Comparison of ENCODE assay signal across 8 mouse cellular contexts in genomic region chr9:37420676-37421075, GRCm38 (mm10). TPM values are rescaled to one million over a fixed set of nuclear protein-coding genes. Genes with fewer than 3 reads are reported as not detected.
A peak's percentile ranks its signal among the peaks of the same experiment; 100 is the strongest.
DNase-seq lines count a peak whose midpoint lies in the region; ATAC-seq and TF ChIP-seq lines count a peak whose summit lies in the region.

No protein-coding gene starts in this region.

- TF ChIP-seq POLR2A in myocyte (IDR thresholded peaks at IDR 0.05; ENCODE audit: insufficient read length, low read depth): no peak

- under 1% methylated on average over 27 of the region's 27 CpGs for WGBS in embryonic facial prominence, embryonic 14.5 days
- WGBS in heart, embryonic 12.5 days: under 1% methylated on average over 27 of the region's 27 CpGs
- under 1% methylated on average over 27 of the region's 27 CpGs for WGBS in kidney, embryonic 15.5 days
- WGBS in liver, embryonic 11.5 days: 0% methylated on average over 27 of the region's 27 CpGs
- WGBS in stomach, embryonic 14.5 days: under 1% methylated on average over 27 of the region's 27 CpGs

- H3K27ac ChIP-seq in embryonic facial prominence, embryonic 14.5 days (replicated peaks; ENCODE audit: low read depth, low read length): no peak overlapping the region
- H3K27ac ChIP-seq in heart, embryonic 12.5 days (ENCODE audit: poor library complexity, severe bottlenecking): no peak overlapping the region
- H3K27ac ChIP-seq in kidney, embryonic 15.5 days: no peak overlapping the region
- H3K27ac ChIP-seq in liver, embryonic 11.5 days (ENCODE audit: low read depth, low read length): no peak overlapping the region
- no peak overlapping the region for H3K27ac ChIP-seq in stomach, embryonic 14.5 days (ENCODE audit: low read length)

- peak; percentile 92 for ATAC-seq in embryonic facial prominence, embryonic 14.5 days (ENCODE audit: low read depth)
- peak; percentile 89 for ATAC-seq in heart, embryonic 12.5 days (ENCODE audit: insufficient number of reproducible peaks, low FRiP score)
- peak; percentile 94 for ATAC-seq in kidney, embryonic 15.5 days (replicated peaks; ENCODE audit: low FRiP score)
- ATAC-seq in liver, embryonic 11.5 days (replicated peaks; ENCODE audit: low FRiP score): peak; percentile 89
- ATAC-seq in stomach, embryonic 14.5 days (ENCODE audit: insufficient number of reproducible peaks, insufficient read depth, low FRiP score, low read depth): peak; percentile 92

- DNase-seq in B cell, adult 2 months: peak; percentile 80 to 82
- DNase-seq in adrenal gland, postnatal 36 days: peak; percentile 88 to 93
- peak; percentile 94 for DNase-seq in embryonic facial prominence, embryonic 14.5 days (ENCODE audit: low spot score)
- DNase-seq in liver, embryonic 11.5 days (ENCODE audit: low spot score): peak; percentile 84

- no peaks in the 10 kb centered on the region for H3K9me3 ChIP-seq in embryonic facial prominence, embryonic 14.5 days (ENCODE audit: control insufficient read depth, low read length)
- H3K9me3 ChIP-seq in heart, embryonic 12.5 days (replicated peaks): no peaks in the 10 kb centered on the region
- H3K9me3 ChIP-seq in kidney, embryonic 15.5 days (replicated peaks): no peaks in the 10 kb centered on the region
- no peaks in the 10 kb centered on the region for H3K9me3 ChIP-seq in liver, embryonic 11.5 days (ENCODE audit: control insufficient read depth, low read length)
- H3K9me3 ChIP-seq in stomach, embryonic 14.5 days (ENCODE audit: control insufficient read depth, low read depth, low read length): no peaks in the 10 kb centered on the region

- H3K79me2 ChIP-seq in myocyte (ENCODE audit: control insufficient read depth, insufficient read depth): no peaks in the 10 kb centered on the region

- peaks cover 7% of the 10 kb centered on the region; the same call in 1 of the 2 replicates for H3K4me1 ChIP-seq in embryonic facial prominence, embryonic 14.5 days (ENCODE audit: control insufficient read depth, insufficient read depth, low read length)
- H3K4me1 ChIP-seq in heart, embryonic 12.5 days (replicated peaks): peaks cover 16% of the 10 kb centered on the region; the same call in 1 of the 2 replicates
- H3K4me1 ChIP-seq in kidney, embryonic 15.5 days: peaks cover 11% of the 10 kb centered on the region
- peaks cover 6% of the 10 kb centered on the region; the same call in 1 of the 2 replicates for H3K4me1 ChIP-seq in liver, embryonic 11.5 days (replicated peaks; ENCODE audit: control insufficient read depth, insufficient read depth, low read length)
- no peaks in the 10 kb centered on the region for H3K4me1 ChIP-seq in stomach, embryonic 14.5 days (ENCODE audit: control insufficient read depth, insufficient read depth, low read length)

- H3K4me2 ChIP-seq in embryonic facial prominence, embryonic 14.5 days (ENCODE audit: low read depth, low read length): peak overlapping the region; percentile 57
- H3K4me2 ChIP-seq in heart, embryonic 12.5 days: peak overlapping the region; percentile 68
- H3K4me2 ChIP-seq in kidney, embryonic 15.5 days: peak overlapping the region; percentile 62
- H3K4me2 ChIP-seq in liver, embryonic 11.5 days: peak overlapping the region; percentile 74
- H3K4me2 ChIP-seq in myocyte (ENCODE audit: low read depth): peak overlapping the region; percentile 52
- H3K4me2 ChIP-seq in stomach, embryonic 14.5 days (replicated peaks; ENCODE audit: low read depth, low read length): peak overlapping the region; percentile 58

- H3ac ChIP-seq in myocyte (ENCODE audit: control insufficient read depth, insufficient read length): no peak overlapping the region

- peak overlapping the region; percentile 33 for H3K4me3 ChIP-seq in embryonic facial prominence, embryonic 14.5 days (ENCODE audit: low read depth, low read length)
- peak overlapping the region; percentile 36 for H3K4me3 ChIP-seq in heart, embryonic 12.5 days
- H3K4me3 ChIP-seq in kidney, embryonic 15.5 days (replicated peaks): peak overlapping the region; percentile 35
- H3K4me3 ChIP-seq in liver, embryonic 11.5 days (ENCODE audit: low read depth, low read length): peak overlapping the region; percentile 38
- H3K4me3 ChIP-seq in myocyte: no peak overlapping the region
- H3K4me3 ChIP-seq in stomach, embryonic 14.5 days (ENCODE audit: low read depth, low read length): peak overlapping the region; percentile 24

- 0 out of 2 replicates have a peak, but pooled peaks cover 10% of the 10 kb centered on the region for H3K27me3 ChIP-seq in embryonic facial prominence, embryonic 14.5 days (replicated peaks; ENCODE audit: control insufficient read depth, insufficient read depth, low read length)
- 0 out of 2 replicates have a peak, but pooled peaks cover 7% of the 10 kb centered on the region for H3K27me3 ChIP-seq in heart, embryonic 12.5 days (replicated peaks)
- peaks cover 34% of the 10 kb centered on the region for H3K27me3 ChIP-seq in kidney, embryonic 15.5 days
- H3K27me3 ChIP-seq in liver, embryonic 11.5 days (replicated peaks; ENCODE audit: control insufficient read depth, insufficient read depth, low read length): peaks cover 23% of the 10 kb centered on the region
- H3K27me3 ChIP-seq in myocyte (ENCODE audit: control insufficient read depth, insufficient read depth, insufficient read length): peaks cover 8% of the 10 kb centered on the region
- no peaks in the 10 kb centered on the region for H3K27me3 ChIP-seq in stomach, embryonic 14.5 days (ENCODE audit: control insufficient read depth, insufficient read depth, low read length)

- H3K36me3 ChIP-seq in embryonic facial prominence, embryonic 14.5 days (ENCODE audit: control insufficient read depth, insufficient read depth, low read length): no peaks in the 10 kb centered on the region
- no peaks in the 10 kb centered on the region for H3K36me3 ChIP-seq in heart, embryonic 12.5 days
- no peaks in the 10 kb centered on the region for H3K36me3 ChIP-seq in kidney, embryonic 15.5 days
- no peaks in the 10 kb centered on the region for H3K36me3 ChIP-seq in liver, embryonic 11.5 days (ENCODE audit: control insufficient read depth, insufficient read depth, low read length)
- no peaks in the 10 kb centered on the region for H3K36me3 ChIP-seq in myocyte (ENCODE audit: control insufficient read depth, insufficient read depth)
- H3K36me3 ChIP-seq in stomach, embryonic 14.5 days (ENCODE audit: control insufficient read depth, insufficient read depth, low read length): no peaks in the 10 kb centered on the region

- peak overlapping the region; percentile 50; the same call in 1 of the 2 replicates for H3K9ac ChIP-seq in embryonic facial prominence, embryonic 14.5 days (ENCODE audit: low read depth, low read length)
- peak overlapping the region; percentile 33; the same call in 1 of the 2 replicates for H3K9ac ChIP-seq in heart, embryonic 12.5 days
- H3K9ac ChIP-seq in kidney, embryonic 15.5 days: 0 out of 2 replicates have a peak overlapping the region, but pooled peaks have one; percentile 41
- no peak overlapping the region for H3K9ac ChIP-seq in liver, embryonic 11.5 days (ENCODE audit: low read depth, low read length)
- no peak overlapping the region for H3K9ac ChIP-seq in stomach, embryonic 14.5 days (replicated peaks; ENCODE audit: low read depth, low read length)

TF ChIP-seq in myocyte, 11 proteins besides CTCF, POLR2A, EP300 and RAD21 (continues in another document):
- TF ChIP-seq TCF12 (IDR thresholded peaks at IDR 0.05; ENCODE audit: insufficient read depth, poor library complexity, severe bottlenecking): no peak
- no peak for TF ChIP-seq MYOD1 (IDR thresholded peaks at IDR 0.05; ENCODE audit: control insufficient read depth in 1 of 3, insufficient read length in 2 of 3, low read depth in 2 of 3)
- no peak for TF ChIP-seq E2F4 (IDR thresholded peaks at IDR 0.05; ENCODE audit: insufficient read depth)
- TF ChIP-seq USF1 (IDR thresholded peaks at IDR 0.05; ENCODE audit: low read depth): no peak
- TF ChIP-seq SRF (IDR thresholded peaks at IDR 0.05; ENCODE audit: control insufficient read depth, insufficient read length, low read depth): no peak
- no peak for TF ChIP-seq MAX (IDR thresholded peaks at IDR 0.05; ENCODE audit: low read depth)
- no peak for TF ChIP-seq TCF3 (IDR thresholded peaks at IDR 0.05; ENCODE audit: insufficient read length, low read depth)
- TF ChIP-seq REST (IDR thresholded peaks at IDR 0.05; ENCODE audit: insufficient read depth, insufficient read length): no peak
- no peak for TF ChIP-seq MYOG (IDR thresholded peaks at IDR 0.05; ENCODE audit: control insufficient read depth in 1 of 3, insufficient read depth in 1 of 3, insufficient read length in 2 of 3, low read depth in 2 of 3)

RNA-seq across cellular contexts. Expression of gene Robo3, which starts 12.4 kb away (rescaled TPM):
- under 1 TPM; 0.76 to 0.86 TPM for total RNA-seq in adrenal gland, postnatal 36 days (2021)
- 0.08 and 0.15 TPM in 2 replicates for polyA plus RNA-seq in embryonic facial prominence, embryonic 14.5 days (2014; fragmentation: Nextera tagmentation; extraction: Ambion mirVana)
- 0.10 and 0.20 TPM in 2 replicates for polyA plus RNA-seq in heart, embryonic 12.5 days (2016; fragmentation: Nextera tagmentation; extraction: Ambion mirVana)
- 0.18 and 0.53 TPM in 2 replicates for polyA plus RNA-seq in kidney, embryonic 15.5 days (2015; fragmentation: Nextera tagmentation; extraction: Ambion mirVana)
- polyA plus RNA-seq in liver, embryonic 11.5 days (2014; fragmentation: Nextera tagmentation; extraction: Ambion mirVana): 0.18 and 0.32 TPM in 2 replicates
- 0.01 TPM for polyA plus RNA-seq in myocyte (2012; fragmentation: generic; extraction: Trizol)
- polyA plus RNA-seq in stomach, embryonic 14.5 days (2014; fragmentation: Nextera tagmentation; extraction: Ambion mirVana): 0.06 TPM in 1 of 2 replicates, not detected in the other

RNA-seq across cellular contexts. Expression of gene Robo4, which starts 19.0 kb away (rescaled TPM):
- total RNA-seq in adrenal gland, postnatal 36 days (2021): 10 to 100 TPM; 21.7 to 33.5 TPM
- 10.8 and 12.4 TPM in 2 replicates for polyA plus RNA-seq in embryonic facial prominence, embryonic 14.5 days (2014; fragmentation: Nextera tagmentation; extraction: Ambion mirVana)
- polyA plus RNA-seq in heart, embryonic 12.5 days (2016; fragmentation: Nextera tagmentation; extraction: Ambion mirVana): 4.6 and 6.2 TPM in 2 replicates
- polyA plus RNA-seq in kidney, embryonic 15.5 days (2015; fragmentation: Nextera tagmentation; extraction: Ambion mirVana): 15.8 and 19.6 TPM in 2 replicates
- 7.6 and 8.5 TPM in 2 replicates for polyA plus RNA-seq in liver, embryonic 11.5 days (2014; fragmentation: Nextera tagmentation; extraction: Ambion mirVana)
- not detected for polyA plus RNA-seq in myocyte (2012; fragmentation: generic; extraction: Trizol)
- 8.9 and 12.0 TPM in 2 replicates for polyA plus RNA-seq in stomach, embryonic 14.5 days (2014; fragmentation: Nextera tagmentation; extraction: Ambion mirVana)

RNA-seq across cellular contexts. Expression of gene Hepacam, which starts 53.5 kb away (rescaled TPM):
- total RNA-seq in adrenal gland, postnatal 36 days (2021): under 1 TPM in 1 of 2 experiments, not detected in 1; 0.20 TPM
- polyA plus RNA-seq in embryonic facial prominence, embryonic 14.5 days (2014; fragmentation: Nextera tagmentation; extraction: Ambion mirVana): 0.14 and 0.17 TPM in 2 replicates
- polyA plus RNA-seq in heart, embryonic 12.5 days (2016; fragmentation: Nextera tagmentation; extraction: Ambion mirVana): 0.06 TPM in 1 of 2 replicates, not detected in the other
- polyA plus RNA-seq in kidney, embryonic 15.5 days (2015; fragmentation: Nextera tagmentation; extraction: Ambion mirVana): not detected in 2 replicates
- not detected in 2 replicates for polyA plus RNA-seq in liver, embryonic 11.5 days (2014; fragmentation: Nextera tagmentation; extraction: Ambion mirVana)
- polyA plus RNA-seq in myocyte (2012; fragmentation: generic; extraction: Trizol): not detected
- not detected in 2 replicates for polyA plus RNA-seq in stomach, embryonic 14.5 days (2014; fragmentation: Nextera tagmentation; extraction: Ambion mirVana)

Comparison
In these comparisons a context has a peak if more than half of its experiments do, and no peak if none do; other contexts are left out.
1. H3K9ac ChIP-seq: peak in embryonic facial prominence, embryonic 14.5 days (single experiment), heart, embryonic 12.5 days (single experiment) and kidney, embryonic 15.5 days (single experiment); none in liver, embryonic 11.5 days (single experiment) and stomach, embryonic 14.5 days (single experiment).
2. Peak in every context shown above with its lines, with median percentiles within 50 percentile points of each other: DNase-seq, ATAC-seq and H3K4me2 ChIP-seq.